Mouse (Mus musculus): ENCODE results near the gene Aqp9. TPM values are rescaled to one million over a fixed set of nuclear protein-coding genes. Genes with fewer than 3 reads are reported as not detected.

Gene Aqp9
- polyA plus RNA-seq, 1 experiment from 2014 or later = 0.57 TPM

DNA sequence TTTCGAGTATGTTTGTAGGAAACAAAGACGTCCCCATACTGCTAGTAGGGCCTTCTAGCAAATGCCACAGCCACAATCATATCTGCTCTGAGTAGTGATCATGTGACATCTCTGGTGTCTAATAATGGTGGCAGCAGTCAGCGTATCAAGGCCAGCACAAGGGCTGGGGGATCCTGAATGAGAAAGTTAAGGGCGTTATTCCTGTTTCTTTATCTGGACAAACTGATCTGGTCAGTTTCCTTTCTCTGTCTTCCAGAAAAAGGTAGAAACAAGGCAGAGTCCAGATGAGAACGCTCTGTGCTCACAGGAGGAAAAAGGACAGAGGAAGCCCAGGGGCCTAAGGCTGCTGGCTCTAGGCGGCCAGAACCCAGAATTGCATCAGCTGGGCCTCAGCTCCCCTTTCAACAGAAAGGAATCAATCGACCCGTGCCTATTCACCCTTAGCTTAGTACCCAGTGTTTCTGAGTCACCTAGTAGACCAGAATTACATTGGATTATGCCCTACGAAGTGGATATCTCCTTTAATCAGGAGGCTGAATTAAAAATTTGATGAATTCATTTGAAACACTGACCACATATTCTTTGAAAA, 11.9 kb downstream of the Aqp9 start:
- Histone ChIP-seq H3K36me3 (no peaks in the 10 kb centered on the region), H3K9ac (no peak overlapping the region), H3K4me1 (no peaks in the 10 kb centered on the region), H3K4me3 (no peak overlapping the region), H3K27ac (no peak overlapping the region), H3K9me3 (no peaks in the 10 kb centered on the region), H3K27me3 (no peaks in the 10 kb centered on the region), H3K4me2 (no peak overlapping the region)
- no peak for ATAC-seq (ENCODE audit: borderline replicate concordance, extremely low read depth, low FRiP score, low TSS enrichment)
- 75% methylated on average over 9 of the region's 9 CpGs for WGBS

GRCm38 (mm10) chr9:71155399-71156005, 13.0 kb downstream of the Aqp9 start:
- H3K9me3 ChIP-seq = no peaks in the 10 kb centered on the region
- no peaks in the 10 kb centered on the region for H3K36me3 ChIP-seq
- no peak for ATAC-seq (ENCODE audit: borderline replicate concordance, extremely low read depth, low FRiP score, low TSS enrichment)
- 86% methylated on average over 7 of the region's 7 CpGs for WGBS
- H3K9ac ChIP-seq = no peak overlapping the region
- no peaks in the 10 kb centered on the region for H3K27me3 ChIP-seq
- no peak overlapping the region for H3K4me3 ChIP-seq
- no peak overlapping the region for H3K4me2 ChIP-seq
- H3K27ac ChIP-seq = no peak overlapping the region
- H3K4me1 ChIP-seq = no peaks in the 10 kb centered on the region

- H3K9me3 ChIP-seq = no peaks in the 10 kb centered on the region
- ATAC-seq (ENCODE audit: borderline replicate concordance, extremely low read depth, low FRiP score, low TSS enrichment) = no peak
- WGBS = 59% methylated on average over 6 of the region's 6 CpGs
- no peak overlapping the region for H3K27ac ChIP-seq
- no peak overlapping the region for H3K4me3 ChIP-seq
- no peaks in the 10 kb centered on the region for H3K4me1 ChIP-seq
- no peaks in the 10 kb centered on the region for H3K36me3 ChIP-seq
- no peaks in the 10 kb centered on the region for H3K27me3 ChIP-seq
- H3K4me2 ChIP-seq = no peak overlapping the region
- H3K9ac ChIP-seq = no peak overlapping the region
These were observed 17.1 kb downstream of the Aqp9 start for GRCm38 (mm10) chr9:71151386-71151785.

DNA sequence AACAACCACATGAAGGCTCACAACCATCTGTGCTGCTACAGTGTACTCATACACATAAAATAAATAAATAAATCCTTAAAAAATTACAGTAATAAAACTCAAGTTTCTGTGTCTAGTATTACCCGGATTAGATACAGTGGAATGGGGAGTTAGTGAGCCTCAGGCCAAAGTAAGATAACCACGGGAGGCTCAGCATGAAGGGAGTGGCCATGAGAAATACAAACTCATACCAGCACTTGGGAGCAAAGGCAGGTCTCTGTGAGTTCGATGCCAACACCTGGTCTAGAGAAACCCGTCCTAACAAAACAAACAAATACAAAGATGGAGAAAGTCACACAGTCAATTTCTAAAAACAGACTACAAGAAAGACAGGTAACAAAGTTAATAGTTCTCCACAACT, 18.3 kb downstream of the Aqp9 start:
- WGBS = 72% methylated on average over 4 of the region's 4 CpGs
- ATAC-seq (ENCODE audit: borderline replicate concordance, extremely low read depth, low FRiP score, low TSS enrichment) = no peak
- no peak overlapping the region for H3K4me3 ChIP-seq

DNA sequence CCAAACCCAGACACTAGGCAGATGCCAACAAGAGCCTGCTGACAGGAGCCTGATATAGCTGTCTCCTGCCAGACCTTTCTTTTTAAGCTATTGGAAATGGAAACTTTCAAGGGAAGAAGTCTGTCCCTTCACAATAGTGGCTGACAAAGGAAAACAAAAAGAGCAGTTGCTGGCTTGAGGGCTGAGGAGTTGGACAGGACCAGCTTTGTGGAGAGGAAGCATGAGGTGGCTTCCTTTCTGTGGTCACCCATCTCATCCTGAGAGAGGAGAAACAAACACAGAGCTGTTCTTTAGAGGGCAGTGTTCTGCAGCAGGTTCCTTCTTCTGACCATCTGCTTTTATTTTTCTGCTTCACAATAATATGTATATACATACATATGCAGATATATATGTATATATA, 19.6 kb downstream of the Aqp9 start:
- no peak for ATAC-seq (ENCODE audit: borderline replicate concordance, extremely low read depth, low FRiP score, low TSS enrichment)
- no peak overlapping the region for H3K27ac ChIP-seq

More for the DNA sequence above, 18.3 kb downstream of the Aqp9 start:
- no peaks in the 10 kb centered on the region for H3K4me1 ChIP-seq
- H3K9ac ChIP-seq = no peak overlapping the region
- H3K27ac ChIP-seq = no peak overlapping the region
- no peaks in the 10 kb centered on the region for H3K27me3 ChIP-seq
- no peaks in the 10 kb centered on the region for H3K36me3 ChIP-seq
- H3K9me3 ChIP-seq = no peaks in the 10 kb centered on the region
- H3K4me2 ChIP-seq = no peak overlapping the region

DNA sequence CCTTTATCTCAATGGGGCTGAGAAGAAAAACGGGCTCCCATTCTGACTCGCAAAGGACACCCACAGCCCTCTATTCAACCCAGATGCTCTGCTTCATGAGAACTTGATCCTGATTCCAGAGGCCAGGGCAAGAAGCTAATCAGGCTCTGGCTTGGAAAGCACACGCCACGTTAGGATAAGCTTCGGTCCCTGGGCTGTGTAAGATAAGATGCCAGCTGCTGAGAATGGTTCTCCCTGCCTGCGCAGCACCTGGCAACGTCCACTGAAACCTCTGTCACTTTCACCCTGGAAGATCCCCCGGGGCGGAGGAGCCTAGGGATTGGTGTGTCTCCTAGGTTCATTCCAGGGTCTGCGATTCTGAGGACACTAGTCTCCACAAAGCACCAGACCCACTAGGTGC, 22.3 kb downstream of the Aqp9 start:
- no peaks in the 10 kb centered on the region for H3K27me3 ChIP-seq
- H3K4me2 ChIP-seq = no peak overlapping the region
- no peaks in the 10 kb centered on the region for H3K36me3 ChIP-seq
- WGBS = 81% methylated on average over 10 of the region's 10 CpGs
- no peak overlapping the region for H3K9ac ChIP-seq
- no peaks in the 10 kb centered on the region for H3K4me1 ChIP-seq
- no peak overlapping the region for H3K27ac ChIP-seq
- H3K4me3 ChIP-seq = no peak overlapping the region
- ATAC-seq (ENCODE audit: borderline replicate concordance, extremely low read depth, low FRiP score, low TSS enrichment) = no peak
- H3K9me3 ChIP-seq = no peaks in the 10 kb centered on the region

More for the DNA sequence above, 19.6 kb downstream of the Aqp9 start:
- Histone ChIP-seq H3K4me3 (no peak overlapping the region), H3K4me2 (no peak overlapping the region), H3K9ac (no peak overlapping the region), H3K27me3 (no peaks in the 10 kb centered on the region), H3K4me1 (no peaks in the 10 kb centered on the region), H3K36me3 (no peaks in the 10 kb centered on the region), H3K9me3 (no peaks in the 10 kb centered on the region)

DNA sequence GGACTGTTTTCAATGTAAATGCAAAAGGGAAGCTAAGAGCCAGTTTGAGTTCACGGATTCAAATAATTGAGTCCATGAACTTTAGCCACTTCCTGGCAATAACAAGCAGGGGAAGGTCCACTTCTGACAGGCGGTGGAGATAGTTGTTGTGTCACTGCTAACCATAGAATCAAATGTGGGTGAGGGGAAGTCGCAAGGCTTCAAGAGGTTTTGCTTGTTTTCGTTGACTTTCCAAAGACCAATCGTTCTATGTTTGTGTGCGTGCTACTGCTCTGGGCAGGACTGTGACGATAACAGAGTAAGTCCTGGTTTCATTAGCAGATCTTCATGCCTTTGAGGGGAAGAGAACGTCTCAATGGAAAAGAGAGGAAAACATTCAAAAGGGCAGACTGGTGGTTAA, 28.3 kb downstream of the Aqp9 start:
- Histone ChIP-seq H3K4me3 (no peak overlapping the region), H3K9me3 (no peaks in the 10 kb centered on the region), H3K36me3 (no peaks in the 10 kb centered on the region), H3K4me1 (no peaks in the 10 kb centered on the region), H3K27ac (no peak overlapping the region), H3K4me2 (no peak overlapping the region), H3K27me3 (no peaks in the 10 kb centered on the region), H3K9ac (no peak overlapping the region)
- 70% methylated on average over 8 of the region's 8 CpGs for WGBS
- no peak for ATAC-seq (ENCODE audit: borderline replicate concordance, extremely low read depth, low FRiP score, low TSS enrichment)

DNA sequence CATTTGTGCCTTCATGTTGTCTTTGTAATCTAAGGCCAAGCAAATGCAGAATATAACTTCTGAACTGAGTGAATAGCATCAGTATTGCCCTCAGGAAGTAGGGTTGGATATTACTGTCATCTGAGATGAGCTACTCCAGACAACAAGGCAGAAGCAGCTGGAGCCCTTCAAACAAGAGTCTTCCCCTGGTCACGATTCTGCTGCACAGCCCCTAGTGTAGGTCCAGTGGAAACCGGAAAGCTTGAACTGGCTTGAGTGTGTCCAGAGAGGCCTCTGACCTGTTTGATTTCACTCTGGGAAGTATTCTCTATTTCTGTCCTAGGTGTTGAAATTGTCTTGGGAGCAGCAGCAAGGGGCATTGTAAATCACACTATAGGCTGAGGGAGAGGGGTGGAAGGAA, 29.5 kb downstream of the Aqp9 start:
- Histone ChIP-seq H3K27ac (no peak overlapping the region), H3K27me3 (no peaks in the 10 kb centered on the region), H3K4me1 (no peaks in the 10 kb centered on the region), H3K4me3 (no peak overlapping the region), H3K9ac (no peak overlapping the region), H3K9me3 (no peaks in the 10 kb centered on the region), H3K36me3 (no peaks in the 10 kb centered on the region), H3K4me2 (no peak overlapping the region)
- ATAC-seq (ENCODE audit: borderline replicate concordance, extremely low read depth, low FRiP score, low TSS enrichment) = no peak
- WGBS = 55% methylated on average over 2 of the region's 2 CpGs

DNA sequence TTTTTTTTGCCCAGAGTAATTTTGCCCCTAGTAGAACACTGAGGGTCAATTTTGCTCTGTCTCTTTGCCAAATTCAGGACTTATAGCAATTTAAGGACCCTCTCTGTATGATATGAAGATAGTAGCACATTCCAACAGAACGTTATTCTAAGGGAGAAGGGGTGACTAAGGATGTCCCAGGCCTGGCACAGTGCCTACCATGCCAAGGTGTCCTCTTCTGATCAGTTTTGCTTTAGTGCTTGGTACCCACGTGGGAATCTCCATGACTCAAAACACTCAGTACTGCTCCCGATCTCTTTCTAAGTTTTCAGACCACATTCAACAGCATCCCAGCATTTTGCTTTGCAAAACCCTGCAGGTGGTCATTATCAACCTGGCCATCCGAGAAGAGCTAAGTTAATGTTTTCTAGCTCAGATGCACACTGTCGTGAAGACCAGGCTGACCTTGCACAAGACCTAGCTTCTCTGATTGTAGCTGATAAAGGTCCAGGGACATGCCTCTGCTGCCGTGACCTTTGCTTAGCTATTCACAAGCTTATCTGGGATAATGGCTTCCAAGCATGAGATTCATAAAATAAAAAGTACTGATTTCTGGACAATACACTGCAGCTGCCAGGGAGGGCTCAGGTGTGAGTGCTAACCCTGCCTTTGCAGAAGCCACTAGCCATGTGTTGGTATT, 31.1 kb downstream of the Aqp9 start:
- Histone ChIP-seq H3K4me2 (no peak overlapping the region), H3K27ac (no peak overlapping the region), H3K27me3 (no peaks in the 10 kb centered on the region), H3K9ac (no peak overlapping the region), H3K36me3 (no peaks in the 10 kb centered on the region), H3K4me3 (no peak overlapping the region), H3K4me1 (no peaks in the 10 kb centered on the region), H3K9me3 (no peaks in the 10 kb centered on the region)
- WGBS = 60% methylated on average over 6 of the region's 6 CpGs
- ATAC-seq (ENCODE audit: borderline replicate concordance, extremely low read depth, low FRiP score, low TSS enrichment) = no peak

GRCm38 (mm10) chr9:71135073-71135472, 33.4 kb downstream of the Aqp9 start:
- Histone ChIP-seq H3K9ac (no peak overlapping the region), H3K27me3 (no peaks in the 10 kb centered on the region), H3K9me3 (no peaks in the 10 kb centered on the region), H3K4me2 (no peak overlapping the region), H3K4me1 (no peaks in the 10 kb centered on the region), H3K4me3 (no peak overlapping the region), H3K36me3 (no peaks in the 10 kb centered on the region), H3K27ac (no peak overlapping the region)
- 62% methylated on average over 5 of the region's 5 CpGs for WGBS
- ATAC-seq (ENCODE audit: borderline replicate concordance, extremely low read depth, low FRiP score, low TSS enrichment) = no peak

GRCm38 (mm10) chr9:71133190-71133589, 35.3 kb downstream of the Aqp9 start:
- Histone ChIP-seq H3K4me2 (no peak overlapping the region), H3K9ac (no peak overlapping the region), H3K4me1 (no peaks in the 10 kb centered on the region), H3K4me3 (no peak overlapping the region), H3K36me3 (no peaks in the 10 kb centered on the region), H3K9me3 (no peaks in the 10 kb centered on the region), H3K27me3 (no peaks in the 10 kb centered on the region), H3K27ac (no peak overlapping the region)
- WGBS = 64% methylated on average over 5 of the region's 5 CpGs
- no peak for ATAC-seq (ENCODE audit: borderline replicate concordance, extremely low read depth, low FRiP score, low TSS enrichment)

DNA sequence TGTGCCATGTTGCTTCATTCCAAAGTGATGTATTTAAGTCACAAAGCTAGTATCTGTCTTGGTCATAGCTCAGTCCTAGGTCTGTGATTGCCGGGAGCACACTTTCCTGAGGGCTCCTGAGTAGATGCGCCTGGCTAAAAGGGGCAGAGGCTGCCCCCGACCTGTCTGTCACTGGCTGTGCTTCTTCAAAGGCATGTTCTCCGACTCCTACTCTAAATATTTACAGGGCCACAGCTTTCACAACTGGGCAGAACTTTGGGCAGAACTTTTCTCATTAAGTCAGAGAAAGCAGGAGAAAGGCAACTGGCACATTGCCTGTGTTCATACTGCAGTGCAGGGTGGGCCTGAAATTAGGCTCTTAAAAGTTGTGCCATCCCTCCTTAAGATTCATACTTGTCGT, 36.7 kb downstream of the Aqp9 start:
- Histone ChIP-seq H3K9ac (no peak overlapping the region), H3K9me3 (no peaks in the 10 kb centered on the region), H3K27ac (no peak overlapping the region), H3K4me1 (no peaks in the 10 kb centered on the region), H3K4me2 (no peak overlapping the region), H3K36me3 (no peaks in the 10 kb centered on the region), H3K4me3 (no peak overlapping the region), H3K27me3 (no peaks in the 10 kb centered on the region)
- no peak for ATAC-seq (ENCODE audit: borderline replicate concordance, extremely low read depth, low FRiP score, low TSS enrichment)
- 36% methylated on average over 5 of the region's 5 CpGs for WGBS
